Mouse (Mus musculus) layer of hippocampus, adult 9-10 months (tissue): Measurements from ENCODE around the gene Tax1bp3.

Experiments used
- DNase-seq: peaks from one replicate; pipeline ENCODE4 v3.0.0; 2022; ENCODE audit warnings: low spot score

Gene Tax1bp3

DNA sequence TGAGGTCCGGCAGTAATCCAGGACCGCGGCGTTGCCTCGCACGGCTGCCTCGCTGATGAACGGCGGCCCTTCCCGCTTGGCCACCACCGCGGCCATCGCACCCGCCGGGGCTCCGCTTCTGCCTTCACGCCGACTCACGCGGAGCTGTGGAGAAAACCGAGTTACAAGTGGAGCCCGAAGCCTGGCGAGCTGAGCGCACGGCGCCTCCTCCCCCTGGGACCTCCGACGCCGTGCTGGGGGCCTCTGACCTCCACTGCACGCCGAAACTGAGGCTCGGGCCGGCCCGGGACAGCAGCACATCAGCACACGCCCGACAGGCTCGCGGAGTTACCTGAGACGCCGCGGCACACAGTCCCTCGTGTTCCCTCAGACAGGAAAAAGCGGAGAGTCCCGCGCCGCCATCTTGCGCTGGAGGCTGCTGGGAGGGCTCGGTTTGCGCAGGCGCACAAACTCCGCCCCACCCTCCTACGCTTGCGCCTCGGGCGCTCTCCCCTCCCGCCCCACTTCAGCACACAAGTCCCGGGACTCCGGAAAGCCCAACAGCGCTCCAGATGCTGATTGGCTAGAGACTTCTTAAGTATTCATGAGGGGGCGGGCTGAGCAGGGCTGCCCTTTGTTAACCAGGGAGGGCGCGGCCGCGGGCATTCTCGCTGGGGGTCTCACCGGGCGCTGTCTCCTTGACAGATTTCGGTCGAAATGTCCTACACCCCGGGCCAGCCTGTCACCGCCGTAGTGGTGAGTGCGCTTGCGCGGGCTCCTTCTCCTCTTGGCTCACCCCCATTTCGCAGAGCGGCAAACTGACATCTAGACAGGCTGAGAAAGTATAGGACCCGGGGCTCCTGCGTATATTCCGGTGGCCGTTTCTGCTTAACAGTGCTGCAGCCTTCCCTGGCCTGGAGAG is at the start of gene Tax1bp3, which contains the start of gene Emc6:
Gene Tax1bp3, plus strand, starts transcription at position 476 of the 901 bp plus-strand sequence.
Gene Emc6, minus strand, starts transcription at position 430 of the 901 bp plus-strand sequence.
- peak; percentile 82 for DNase-seq

DNA sequence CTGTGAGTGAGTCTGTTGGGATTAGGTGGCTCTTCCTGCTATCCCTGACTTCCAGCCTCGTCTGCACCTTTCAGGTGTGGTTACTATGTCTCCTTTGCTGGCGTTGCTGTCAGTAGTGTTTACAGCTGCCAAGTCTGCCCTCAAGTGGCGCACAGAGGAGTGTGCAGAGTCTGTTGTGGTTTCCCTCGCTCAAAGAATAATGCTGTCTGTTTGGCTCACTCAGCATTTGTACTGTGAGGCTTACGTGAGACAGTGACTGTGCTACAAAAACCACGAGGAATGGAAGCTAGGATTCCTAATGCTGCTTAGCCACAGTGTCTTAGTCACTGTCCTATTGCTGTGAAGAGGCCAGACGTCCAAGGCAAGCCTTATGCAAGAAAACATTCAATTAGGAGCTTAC is 45.9 kb upstream of the Tax1bp3 start:
- no peak for DNase-seq

DNA sequence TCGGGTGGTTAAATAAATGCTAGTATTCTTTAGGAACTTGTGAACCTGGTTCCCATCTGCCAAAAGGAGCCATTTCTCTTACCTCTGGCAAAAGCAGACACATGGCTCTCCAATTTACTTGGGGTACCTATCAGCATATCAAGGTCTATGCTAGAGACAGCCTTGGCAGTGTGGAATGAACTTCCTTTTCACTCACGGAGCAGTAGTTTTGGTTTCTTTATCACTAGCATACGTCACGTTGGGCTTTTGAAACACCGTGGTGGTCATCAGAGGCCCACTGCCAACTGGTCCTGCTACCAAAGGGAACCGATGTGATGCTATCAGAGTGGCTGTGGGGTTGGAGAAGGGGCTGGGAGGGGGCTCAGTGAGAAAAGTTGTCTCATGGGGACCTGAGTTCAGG is 43.9 kb upstream of the Tax1bp3 start:
- DNase-seq, result no peak

DNA sequence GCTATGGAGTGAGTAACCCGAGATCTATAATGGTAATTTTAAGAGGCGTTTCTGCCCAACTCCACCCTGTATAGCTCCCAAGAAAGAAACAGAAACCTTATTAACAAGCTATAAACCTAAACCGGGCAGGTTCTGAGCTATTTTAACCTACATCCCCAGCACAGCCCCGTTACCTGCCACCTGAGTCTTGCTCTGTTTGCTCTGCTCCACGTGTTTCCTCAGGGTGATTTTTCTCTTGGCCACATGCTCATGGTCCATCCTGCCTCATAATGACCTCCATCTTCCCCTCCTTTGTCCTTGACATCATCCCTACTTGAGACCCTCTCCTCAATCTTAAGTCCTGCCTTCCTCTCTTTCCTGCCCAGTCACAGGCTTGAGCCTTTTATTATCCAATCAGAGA is 42.7 kb upstream of the Tax1bp3 start:
- no peak for DNase-seq

DNA sequence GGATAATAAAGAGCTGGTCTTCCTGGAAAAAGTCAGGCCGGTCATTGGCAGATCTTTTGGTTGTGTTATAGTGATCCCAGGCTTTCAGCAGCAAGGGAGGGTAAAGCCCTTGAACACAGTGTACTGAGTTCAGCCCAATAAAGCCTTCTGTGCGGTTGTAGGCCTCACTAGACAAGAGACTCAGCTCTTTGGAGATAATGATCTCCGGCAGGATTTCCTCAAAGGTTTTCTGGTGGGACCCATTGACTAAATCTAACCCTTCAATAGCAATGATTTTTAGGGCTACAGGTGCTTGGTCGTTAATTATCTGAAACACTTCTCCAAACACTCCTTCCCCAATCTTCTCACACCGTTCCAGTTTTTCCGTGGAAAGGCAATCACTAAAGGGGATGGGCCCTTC is 40.3 kb upstream of the Tax1bp3 start:
- DNase-seq, result no peak

DNA sequence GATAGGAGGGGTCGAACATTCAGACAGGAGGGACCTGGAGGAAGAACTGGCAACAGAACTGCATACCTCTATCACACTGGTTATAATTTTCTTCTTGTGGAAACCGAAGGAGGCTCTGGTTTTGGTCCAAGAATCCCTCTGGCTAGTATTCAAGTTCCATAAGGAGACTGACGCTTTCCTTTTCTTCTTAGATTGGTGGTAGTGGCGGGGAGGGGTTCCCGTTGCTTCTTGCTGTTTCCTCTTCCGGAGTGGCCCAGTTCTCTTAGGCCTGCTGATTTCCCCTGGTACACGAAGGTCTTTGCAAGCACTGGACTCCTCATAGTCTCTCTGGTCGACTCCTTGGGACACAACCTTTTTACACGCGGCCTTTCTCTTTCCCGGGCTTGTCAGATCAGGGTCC is 39.8 kb upstream of the Tax1bp3 start:
- no peak for DNase-seq

DNA sequence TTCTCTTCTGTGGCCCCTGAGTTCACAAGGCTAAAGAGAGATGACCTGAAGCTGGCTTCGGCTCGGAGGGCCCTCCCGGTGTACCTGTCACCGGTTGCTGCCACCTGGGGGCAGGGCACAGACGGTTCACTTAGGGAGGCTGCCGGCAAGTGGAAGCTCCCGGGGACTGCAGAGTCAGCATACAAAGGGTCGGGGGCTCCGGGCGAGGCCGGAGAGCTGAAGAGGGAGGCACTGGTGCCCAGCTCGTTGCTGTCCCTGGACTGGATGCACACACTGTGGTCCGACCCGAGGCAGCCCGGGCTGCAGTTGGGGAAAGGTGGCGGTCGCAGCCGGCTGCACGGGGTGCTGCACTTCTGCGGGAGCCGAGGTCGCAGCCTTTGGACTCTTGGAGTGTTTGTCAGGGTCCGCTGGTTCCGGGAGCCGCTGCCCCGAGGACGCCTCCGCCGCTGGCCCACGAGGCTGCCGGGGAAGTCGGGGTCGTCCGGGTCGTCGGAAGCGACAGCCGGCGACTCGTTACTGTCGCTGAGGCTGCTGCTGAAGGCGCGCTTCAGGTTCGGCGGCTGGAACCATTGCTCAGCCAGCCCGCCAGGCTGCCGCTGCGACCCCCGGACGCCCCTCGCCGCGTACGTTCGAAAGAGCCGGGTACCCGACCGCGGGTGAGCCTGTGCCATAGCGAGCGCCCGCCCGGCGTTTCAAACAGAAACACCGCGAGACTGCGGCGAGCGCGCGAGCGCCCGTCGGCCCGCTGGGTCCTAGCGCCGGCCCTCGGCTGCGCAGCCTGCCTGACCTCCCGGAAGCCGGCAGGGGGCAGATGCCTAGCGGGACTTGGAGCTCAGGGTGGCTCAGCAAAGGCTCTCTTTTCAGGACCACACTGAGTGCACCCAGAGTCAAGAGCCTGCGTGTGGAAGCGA is 39.0 kb upstream of the Tax1bp3 start, which contains the start of gene Haspin:
Gene Haspin, minus strand, starts transcription at position 704 of the 911 bp plus-strand sequence.
- DNase-seq, result peak; percentile 61

DNA sequence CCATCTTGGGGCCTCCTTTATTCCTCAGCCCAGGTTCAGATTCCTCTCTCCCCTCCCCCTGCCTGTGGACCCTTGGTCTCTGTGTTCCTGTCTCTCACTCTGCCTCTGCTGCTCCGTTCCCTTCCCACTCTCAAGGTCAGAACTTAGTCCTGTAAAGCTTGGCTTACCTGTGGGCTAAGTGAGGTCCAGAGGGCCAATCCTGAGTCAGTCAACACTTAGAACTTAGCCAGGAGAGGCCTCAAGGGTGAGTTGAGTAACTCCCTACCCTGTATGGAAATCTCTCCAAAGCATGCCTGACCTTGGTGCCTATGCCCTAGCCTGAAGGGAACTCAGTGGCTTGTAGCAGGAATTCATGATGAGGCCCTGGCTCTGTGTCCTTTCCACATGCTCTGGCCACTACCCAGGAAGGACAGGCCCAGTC is 32.6 kb upstream of the Tax1bp3 start:
- DNase-seq, result no peak

DNA sequence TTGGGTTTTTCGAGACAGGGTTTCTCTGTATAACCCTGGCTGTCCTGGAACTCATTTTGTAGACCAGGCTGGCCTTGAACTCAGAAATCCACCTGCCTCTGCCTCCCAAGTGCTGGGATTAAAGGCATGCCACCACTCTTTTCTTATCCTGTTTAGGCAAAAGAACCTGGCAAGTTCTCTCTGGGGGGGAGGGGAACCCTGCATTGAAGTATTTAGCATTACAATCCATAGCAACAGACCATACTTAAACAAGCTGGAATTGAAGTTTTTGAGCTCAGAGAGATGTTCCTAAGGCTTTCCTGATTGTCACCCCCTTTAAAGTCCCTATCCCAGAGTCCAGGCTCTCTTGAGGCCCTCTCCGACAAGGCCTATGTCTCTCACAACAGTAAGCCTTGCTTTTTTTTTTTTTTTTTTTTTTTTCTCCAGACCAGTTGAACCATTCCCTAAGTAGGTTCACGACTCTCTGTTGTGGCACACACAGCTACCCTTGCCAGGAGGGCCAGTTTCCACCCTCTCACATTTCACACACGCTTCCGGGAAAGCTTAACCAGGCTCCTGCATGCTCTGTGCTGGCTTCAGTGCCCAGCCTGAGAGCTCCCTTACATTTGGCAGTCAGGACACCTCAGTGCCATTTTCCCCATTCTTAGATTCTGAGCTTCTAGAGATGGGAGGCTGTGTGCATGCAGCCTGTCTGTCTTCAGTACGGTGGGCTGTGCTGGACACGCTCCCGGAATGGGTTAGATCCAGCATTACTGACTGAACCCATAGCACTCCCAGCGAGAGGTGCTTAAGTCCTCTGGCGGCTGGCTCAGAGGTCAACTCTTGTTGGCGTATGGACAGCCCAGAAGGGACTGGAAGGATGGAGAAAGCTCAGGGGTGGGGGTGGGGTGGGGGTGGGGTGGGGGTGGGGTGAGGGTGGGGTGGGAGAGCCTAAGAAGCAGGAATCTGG is 30.6 kb upstream of the Tax1bp3 start:
- no peak for DNase-seq

DNA sequence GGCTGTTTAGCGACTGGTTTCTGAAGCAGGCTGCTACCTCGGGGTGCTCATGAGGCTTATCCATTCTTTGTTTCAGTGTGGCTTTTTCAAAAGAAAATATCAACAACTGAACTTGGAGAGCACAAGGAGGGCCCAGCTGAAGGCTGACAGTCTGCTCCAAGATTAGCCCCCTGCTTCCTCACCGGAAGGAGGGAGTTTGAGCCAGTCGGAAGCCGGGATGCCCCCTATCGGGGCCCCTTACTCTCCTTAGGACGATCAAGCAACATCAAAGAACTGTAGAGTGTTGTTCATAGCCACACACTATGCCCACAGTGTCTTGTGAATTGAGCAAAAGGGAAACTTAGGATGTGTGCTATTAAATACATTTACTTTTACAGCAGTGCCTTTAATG is 29.9 kb upstream of the Tax1bp3 start:
- DNase-seq, result no peak

DNA sequence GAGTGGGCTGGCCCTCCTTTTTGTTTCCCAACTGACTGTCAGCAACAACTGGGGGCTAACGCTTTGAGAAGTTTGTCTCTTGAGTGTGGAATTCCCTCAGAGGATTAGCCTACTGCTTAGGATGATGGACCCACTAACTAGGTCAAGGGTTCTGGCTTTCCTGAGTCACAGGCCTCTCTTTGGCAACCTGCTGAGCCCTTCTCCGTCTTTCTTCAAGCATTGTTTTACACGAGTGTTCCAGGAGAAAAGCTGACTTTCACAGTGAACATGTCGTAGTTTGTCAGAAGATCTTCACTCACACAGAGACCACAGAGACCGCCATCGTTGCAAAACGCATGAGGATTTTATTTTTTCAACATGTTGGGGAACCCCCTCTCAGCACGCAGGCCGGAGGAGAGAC is 28.7 kb upstream of the Tax1bp3 start:
- DNase-seq, result no peak

DNA sequence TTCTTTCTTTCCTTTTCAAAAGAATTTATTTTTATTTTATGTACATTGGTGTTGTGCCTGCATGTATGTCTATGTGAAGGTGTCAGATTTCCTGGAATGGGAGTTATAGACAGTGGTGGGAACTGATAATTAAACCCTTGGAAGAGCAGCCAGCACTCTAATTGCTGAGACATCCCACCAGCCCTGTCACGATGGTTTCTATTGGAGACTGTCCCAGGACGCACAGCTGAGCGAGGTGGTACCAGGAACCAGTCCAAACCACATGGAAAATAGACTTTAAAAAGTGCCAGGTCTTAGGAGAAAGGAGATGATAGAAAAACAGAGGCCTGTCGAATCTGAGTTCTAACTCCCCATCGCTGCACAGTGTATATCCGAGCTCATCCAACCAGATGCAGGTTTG is 21.8 kb upstream of the Tax1bp3 start:
- DNase-seq, result no peak

DNA sequence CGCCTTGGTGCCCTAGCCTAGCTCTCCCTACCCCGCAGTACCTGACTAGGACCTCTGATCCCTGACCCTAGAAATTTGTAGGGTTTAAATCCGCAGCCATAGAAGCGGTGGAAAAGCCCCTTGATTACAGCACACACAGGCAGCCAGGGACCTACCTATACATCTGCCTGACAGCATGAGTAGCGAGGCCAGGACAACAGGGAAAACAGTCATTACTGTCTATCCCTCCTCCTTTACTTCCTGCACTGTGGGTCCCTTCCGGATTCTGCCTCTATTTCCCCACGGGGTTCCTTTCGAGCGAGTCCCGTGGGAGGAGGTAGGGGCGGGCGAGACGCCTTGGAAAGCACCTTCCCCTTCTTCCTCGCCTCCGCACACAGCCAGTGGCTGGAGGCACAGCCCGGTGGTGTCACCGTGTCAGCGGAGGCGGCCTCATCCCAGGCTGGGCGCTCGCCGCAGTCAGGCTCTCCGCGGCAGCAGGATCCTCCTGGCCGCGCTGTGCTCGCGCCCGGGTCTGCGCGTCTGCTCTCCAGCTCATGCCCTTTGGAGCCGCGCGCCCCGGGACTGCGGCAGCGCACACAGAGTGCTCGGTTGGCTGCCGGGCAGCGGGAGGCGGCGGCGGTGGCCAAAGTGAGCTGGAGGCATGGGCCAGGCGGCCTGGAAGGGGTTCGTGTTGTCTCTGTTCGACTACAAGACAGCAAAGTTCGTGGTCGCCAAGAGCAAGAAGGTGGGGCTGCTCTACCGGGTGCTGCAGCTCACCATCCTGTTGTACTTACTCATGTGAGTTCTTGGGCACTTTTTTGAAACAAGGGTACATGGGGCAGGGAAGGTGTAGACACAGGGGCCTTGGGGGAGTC is 16.7 kb upstream of the Tax1bp3 start, which contains the start of gene P2rx5:
Gene P2rx5, plus strand, starts transcription at position 465 of the 854 bp plus-strand sequence.
- DNase-seq, result no peak

DNA sequence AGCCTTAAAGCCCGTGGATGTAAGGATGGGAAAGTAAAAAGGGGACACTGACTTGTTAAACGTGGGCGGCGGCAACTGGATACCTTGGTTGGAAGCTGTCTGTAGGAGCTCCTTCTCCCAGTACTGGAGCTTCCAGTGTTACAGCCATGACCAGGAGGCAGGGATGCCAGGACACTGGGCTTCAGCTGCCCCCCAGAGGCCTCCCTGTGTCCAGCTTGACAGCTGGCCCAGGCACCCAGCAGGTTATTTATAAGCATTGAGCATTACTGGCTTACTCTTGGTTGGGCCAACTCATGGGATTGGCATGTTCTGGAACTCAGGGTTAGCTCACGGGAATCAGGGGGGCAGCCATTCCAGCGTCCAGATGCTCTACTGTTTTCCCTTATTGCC is 16.1 kb upstream of the Tax1bp3 start:
- DNase-seq, result no peak

DNA sequence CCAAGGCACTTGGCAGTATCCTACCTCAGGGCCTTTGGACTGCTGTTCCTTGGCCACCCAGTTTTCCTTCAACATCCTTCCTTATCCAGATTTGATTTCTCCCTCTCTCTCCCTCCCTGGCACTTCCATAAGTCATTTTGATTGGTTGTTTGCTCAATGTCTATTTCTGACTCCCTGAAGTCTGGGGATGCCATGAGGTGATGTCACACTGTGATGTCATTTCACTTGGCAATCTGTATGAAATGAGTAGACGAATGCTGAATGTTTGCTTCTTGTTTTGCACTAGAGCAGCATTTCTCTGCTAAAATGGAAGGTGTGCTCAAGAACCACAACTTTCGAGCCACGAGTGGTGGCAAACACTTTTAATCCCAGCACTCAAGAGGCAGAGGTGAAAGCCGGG is 15.3 kb upstream of the Tax1bp3 start:
- DNase-seq, result no peak

DNA sequence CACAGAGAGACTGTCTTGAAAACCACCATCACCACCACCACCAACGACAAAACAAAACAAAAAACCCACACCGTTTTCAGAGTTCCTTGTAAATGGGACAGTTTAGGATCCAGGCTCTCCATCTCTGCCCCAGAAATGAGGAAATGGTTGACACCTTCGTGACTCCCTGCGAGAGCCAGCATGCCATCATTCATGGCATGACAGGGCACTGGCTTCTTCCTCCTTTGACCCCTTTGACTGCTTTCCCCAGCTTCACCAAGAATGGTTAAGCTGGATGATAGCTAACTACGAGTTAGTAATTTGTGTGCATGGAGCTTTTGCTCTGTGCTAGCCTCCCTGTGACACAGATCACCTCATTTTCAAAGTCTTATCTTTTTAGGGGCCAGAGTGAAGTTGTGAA is 14.6 kb upstream of the Tax1bp3 start:
- no peak for DNase-seq

DNA sequence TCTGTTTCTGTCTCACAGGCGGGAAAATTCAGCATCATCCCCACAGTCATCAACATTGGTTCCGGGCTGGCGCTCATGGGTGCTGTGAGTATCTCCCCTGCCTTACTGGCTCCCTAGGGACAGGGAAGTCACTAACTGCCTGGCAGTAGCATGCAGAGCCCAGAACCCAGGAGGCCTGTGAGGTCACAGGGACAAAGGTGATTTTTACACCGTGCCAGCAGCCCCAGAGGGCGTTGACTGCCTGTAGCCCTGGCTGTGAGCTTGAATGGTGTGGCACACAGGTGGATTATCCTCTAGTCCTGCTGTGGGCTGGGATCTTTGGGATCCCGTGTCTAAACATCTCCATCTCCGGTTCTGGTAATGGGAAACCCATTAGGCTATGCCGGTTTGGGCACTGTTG is 8.8 kb upstream of the Tax1bp3 start:
- DNase-seq, result no peak

DNA sequence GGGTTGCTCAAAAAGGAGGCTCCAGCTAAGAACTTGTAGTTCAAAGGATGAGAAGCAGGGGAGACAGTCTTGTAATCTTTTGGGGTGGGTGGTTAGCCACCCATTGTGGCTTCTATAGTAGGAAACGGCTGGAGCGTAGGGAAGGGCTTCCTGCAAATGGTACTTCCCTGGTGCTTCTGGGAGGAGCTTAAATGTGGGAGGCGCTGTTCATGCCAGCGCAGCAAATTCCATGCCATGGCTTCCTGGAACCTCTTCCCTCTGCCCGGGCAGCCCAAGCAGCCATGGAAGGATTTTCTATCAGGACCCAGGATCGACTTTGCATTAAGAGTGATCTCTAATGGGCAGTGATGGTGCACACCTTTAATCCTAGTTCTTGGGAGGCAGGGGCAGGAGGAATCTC is 8.3 kb upstream of the Tax1bp3 start:
- DNase-seq, result no peak

DNA sequence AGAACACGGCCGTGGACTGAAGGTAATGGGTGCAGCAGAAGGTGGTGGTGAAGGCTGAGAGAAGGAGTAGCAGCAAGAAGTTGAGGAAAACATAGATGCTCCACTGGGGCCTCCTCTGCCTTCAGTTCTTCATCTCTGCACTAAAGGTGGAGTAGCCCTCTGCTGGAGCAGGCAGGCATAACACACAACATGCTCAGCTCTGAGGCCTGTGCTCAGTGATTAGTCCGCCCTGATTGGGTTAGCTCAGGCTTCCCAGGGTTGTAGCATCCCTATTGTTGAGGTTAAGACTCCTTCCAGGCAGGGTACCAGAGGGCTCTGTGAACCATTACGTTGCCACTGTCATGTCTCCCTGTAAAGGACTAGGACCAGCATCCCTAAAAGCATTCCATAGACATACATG is 7.7 kb upstream of the Tax1bp3 start:
- peak; percentile 38 for DNase-seq

DNA sequence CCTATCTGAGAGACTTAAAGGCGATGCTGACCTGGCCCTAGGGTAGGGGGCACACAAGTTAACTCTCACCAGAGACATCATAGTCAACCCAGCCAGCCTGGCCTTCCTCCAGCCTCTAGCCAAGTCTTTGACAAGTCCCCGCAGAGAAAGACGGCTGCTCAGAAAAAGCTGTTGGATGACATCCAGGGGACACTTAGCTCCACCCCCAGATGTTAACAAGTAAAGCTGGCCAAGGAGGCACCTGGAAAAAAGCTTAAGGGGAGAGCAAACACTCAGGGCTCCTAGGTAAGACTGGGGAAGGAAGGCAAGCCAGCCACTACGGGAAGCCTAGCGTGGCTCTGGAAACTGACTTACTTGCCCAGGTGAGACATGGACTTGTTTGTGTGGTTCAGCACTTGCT is 4.7 kb upstream of the Tax1bp3 start:
- no peak for DNase-seq

DNA sequence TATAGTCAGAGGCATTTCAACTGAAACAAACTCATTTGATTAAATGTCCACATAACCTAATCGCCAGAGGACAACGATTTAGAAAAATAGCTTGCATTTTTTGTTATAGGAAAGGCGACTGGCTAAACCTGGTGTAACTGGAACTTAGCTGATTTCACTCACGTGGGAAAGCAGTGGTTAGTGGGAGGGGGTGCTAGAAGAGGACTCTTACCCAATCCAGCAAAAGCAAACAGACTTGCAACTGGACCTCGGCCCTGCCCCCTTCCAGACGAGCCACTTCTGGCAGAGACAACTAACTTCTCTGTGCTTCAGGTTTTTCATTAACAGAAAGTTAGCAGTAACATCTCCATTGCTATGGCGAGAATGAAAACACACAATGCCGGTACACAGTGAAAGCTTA is 1.3 kb upstream of the Tax1bp3 start:
- DNase-seq, result no peak
